Mouse (Mus musculus) hindbrain, embryonic 16.5 days (tissue): ENCODE data around the gene Rbm4b. TPM values are rescaled to one million over a fixed set of nuclear protein-coding genes. Genes with fewer than 3 reads are reported as not detected.

Experiments used
- ATAC-seq: fragments of 200-750 bp; cut with Nextera tagmentation; 2 replicates; pipeline ENCODE4 v1.8.0; 2017; ENCODE audit warnings: moderate TSS enrichment, moderate library complexity
- H3K27ac ChIP-seq: fragments of 300-500 bp; sonication (generic); 2 replicates; pipeline ENCODE4 v1.5.1; 2014; ENCODE audit warnings: low read depth, mild to moderate bottlenecking, control low read depth, low read length, moderate library complexity
- H3K27me3 ChIP-seq: fragments of 300-500 bp; sonication (generic); replicated peaks from 2 replicates; pipeline ENCODE4 v1.6.1; 2014; ENCODE audit warnings: low read length; ENCODE audit not compliant: control insufficient read depth, insufficient read depth
- H3K36me3 ChIP-seq: fragments of 300-500 bp; sonication (generic); 2 replicates; pipeline ENCODE4 v1.6.1; 2014; ENCODE audit warnings: mild to moderate bottlenecking, low read length, moderate library complexity, mixed read lengths; ENCODE audit not compliant: control insufficient read depth, insufficient read depth
- H3K4me1 ChIP-seq: fragments of 300-500 bp; sonication (generic); 2 replicates; pipeline ENCODE4 v1.6.1; 2014; ENCODE audit warnings: low read depth, low read length; ENCODE audit not compliant: control insufficient read depth, insufficient read depth
- H3K4me2 ChIP-seq: fragments of 300-500 bp; sonication (generic); 2 replicates; pipeline ENCODE4 v1.6.1; 2014; ENCODE audit warnings: mild to moderate bottlenecking, low read length, control low read depth, moderate library complexity
- H3K4me3 ChIP-seq: fragments of 300-500 bp; sonication (generic); 2 replicates; pipeline ENCODE4 v1.5.1; 2014; ENCODE audit warnings: mild to moderate bottlenecking, low read length, control low read depth, moderate library complexity
- H3K9ac ChIP-seq: fragments of 300-500 bp; sonication (generic); 2 replicates; pipeline ENCODE4 v1.6.1; 2014; ENCODE audit warnings: low read depth, mild to moderate bottlenecking, control low read depth, low read length, moderate library complexity
- H3K9me3 ChIP-seq: fragments of 300-500 bp; sonication (generic); 2 replicates; pipeline ENCODE4 v1.6.1; 2014; ENCODE audit warnings: mild to moderate bottlenecking, low read length, moderate library complexity; ENCODE audit not compliant: control insufficient read depth
- WGBS: fragments of 180-500 bp; shearing (Covaris S2); extraction: QIAGEN DNeasy Blood & Tissue Kit; methylation state at CpG from one replicate; pipeline ENCODE4 v1.1.7; 2014; 5-methylcytosine and 5-hydroxymethylcytosine counted together
- polyA plus RNA-seq: library from polyadenylated mRNA; unstranded; fragments of >200 nt; fragmentation: Nextera tagmentation; extraction: Ambion mirVana; gene quantifications from 2 replicates; pipeline ENCODE4 v1.2.1, GENCODE M21; 2015

The Rbm4b gene
- polyA plus RNA-seq, result 124 and 127 TPM in 2 replicates

GRCm38 (mm10) chr19:4756193-4756911, at the start of gene Rbm4b:
TSS of gene Rbm4b (plus strand) at chr19:4756497.
- peak within 1 kb of the TSS; percentile 96 for H3K27ac ChIP-seq
- H3K4me1 ChIP-seq, result peaks cover 30% of the 10 kb centered on the region
- H3K36me3 ChIP-seq, result peaks cover 7% of the 10 kb centered on the region
- no peaks in the 10 kb centered on the region for H3K9me3 ChIP-seq
- H3K4me3 ChIP-seq, result peak within 1 kb of the TSS; percentile 72
- no peaks in the 10 kb centered on the region for H3K27me3 ChIP-seq
- peak; percentile 96 for ATAC-seq
- peak within 1 kb of the TSS; percentile 90 for H3K9ac ChIP-seq
- peak within 1 kb of the TSS; percentile 57 for H3K4me2 ChIP-seq
- under 1% methylated on average over 55 of the region's 65 CpGs for WGBS

GRCm38 (mm10) chr19:4708765-4709164, 47.5 kb upstream of the Rbm4b start:
- Histone ChIP-seq H3K9me3 (no peaks in the 10 kb centered on the region), H3K9ac (no peak overlapping the region), H3K4me3 (no peak overlapping the region), H3K36me3 (no peaks in the 10 kb centered on the region), H3K4me2 (no peak overlapping the region), H3K27ac (no peak overlapping the region), H3K4me1 (peaks cover 6% of the 10 kb centered on the region), H3K27me3 (no peaks in the 10 kb centered on the region)
- no peak for ATAC-seq
- 87% methylated on average over 10 of the region's 10 CpGs for WGBS

- H3K27me3 ChIP-seq, result no peaks in the 10 kb centered on the region
- H3K9ac ChIP-seq, result peak within 1 kb of the TSS; percentile 88
- peak within 1 kb of the TSS; percentile 95 for H3K27ac ChIP-seq
- 6% methylated on average over 13 of the region's 13 CpGs for WGBS
- no peaks in the 10 kb centered on the region for H3K9me3 ChIP-seq
- peaks cover 15% of the 10 kb centered on the region for H3K4me1 ChIP-seq
- peak; percentile 46; the same call in 1 of the 2 replicates for ATAC-seq
- peak within 1 kb of the TSS; percentile 77 for H3K4me2 ChIP-seq
- H3K36me3 ChIP-seq, result no peaks in the 10 kb centered on the region
- H3K4me3 ChIP-seq, result peak within 1 kb of the TSS; percentile 79
Observed at GRCm38 (mm10) chr19:4711098-4711600, 45.1 kb upstream of the Rbm4b start, which contains the start of gene Sptbn2. TSS of gene Sptbn2 (plus strand) at chr19:4711167.

GRCm38 (mm10) chr19:4711601-4712155, 44.6 kb upstream of the Rbm4b start:
- Histone ChIP-seq H3K36me3 (no peaks in the 10 kb centered on the region), H3K27me3 (no peaks in the 10 kb centered on the region), H3K9ac (peak overlapping the region; percentile 88), H3K4me1 (peaks cover 15% of the 10 kb centered on the region), H3K4me3 (peak overlapping the region; percentile 79), H3K9me3 (no peaks in the 10 kb centered on the region), H3K27ac (peak overlapping the region; percentile 95), H3K4me2 (peak overlapping the region; percentile 77)
- WGBS, result under 1% methylated on average over 46 of the region's 65 CpGs
- ATAC-seq, result peak; percentile 78

GRCm38 (mm10) chr19:4712156-4712780, 44.0 kb upstream of the Rbm4b start:
- Histone ChIP-seq H3K9me3 (no peaks in the 10 kb centered on the region), H3K4me1 (peaks cover 15% of the 10 kb centered on the region), H3K27me3 (no peaks in the 10 kb centered on the region), H3K4me3 (peak overlapping the region; percentile 79), H3K9ac (peak overlapping the region; percentile 88), H3K4me2 (peak overlapping the region; percentile 77), H3K36me3 (no peaks in the 10 kb centered on the region), H3K27ac (peak overlapping the region; percentile 95)
- under 1% methylated on average over 57 of the region's 60 CpGs for WGBS
- peak; percentile 74 for ATAC-seq

- WGBS, result 22% methylated on average over 13 of the region's 13 CpGs
- H3K9ac ChIP-seq, result peak overlapping the region; percentile 88
- no peak for ATAC-seq
Observed at GRCm38 (mm10) chr19:4712781-4713526, 43.3 kb upstream of the Rbm4b start.

GRCm38 (mm10) chr19:4713886-4714285, 42.4 kb upstream of the Rbm4b start:
- WGBS, result 40% methylated on average over 3 of the region's 3 CpGs

More at GRCm38 (mm10) chr19:4712781-4713526, 43.3 kb upstream of the Rbm4b start:
- H3K9me3 ChIP-seq, result no peaks in the 10 kb centered on the region
- no peaks in the 10 kb centered on the region for H3K27me3 ChIP-seq
- peak overlapping the region; percentile 77 for H3K4me2 ChIP-seq
- H3K4me1 ChIP-seq, result peaks cover 15% of the 10 kb centered on the region
- H3K27ac ChIP-seq, result peak overlapping the region; percentile 95
- H3K36me3 ChIP-seq, result no peaks in the 10 kb centered on the region
- H3K4me3 ChIP-seq, result peak overlapping the region; percentile 79

GRCm38 (mm10) chr19:4716756-4717155, 39.5 kb upstream of the Rbm4b start:
- no peaks in the 10 kb centered on the region for H3K27me3 ChIP-seq
- H3K27ac ChIP-seq, result no peak overlapping the region
- H3K4me1 ChIP-seq, result peaks cover 11% of the 10 kb centered on the region
- H3K36me3 ChIP-seq, result no peaks in the 10 kb centered on the region; the same call in 1 of the 2 replicates
- no peak overlapping the region for H3K9ac ChIP-seq
- H3K9me3 ChIP-seq, result no peaks in the 10 kb centered on the region
- 98% methylated on average over 14 of the region's 14 CpGs for WGBS
- H3K4me2 ChIP-seq, result no peak overlapping the region
- no peak overlapping the region for H3K4me3 ChIP-seq
- ATAC-seq, result no peak

More at GRCm38 (mm10) chr19:4713886-4714285, 42.4 kb upstream of the Rbm4b start:
- Histone ChIP-seq H3K4me3 (peak overlapping the region; percentile 79), H3K4me2 (peak overlapping the region; percentile 77), H3K9me3 (no peaks in the 10 kb centered on the region), H3K9ac (peak overlapping the region; percentile 52), H3K27me3 (no peaks in the 10 kb centered on the region), H3K4me1 (peaks cover 15% of the 10 kb centered on the region), H3K27ac (no peak overlapping the region), H3K36me3 (no peaks in the 10 kb centered on the region)
- ATAC-seq, result no peak
